Mouse (Mus musculus) ZHBTc4 (cell line): ENCODE measurements around the gene Fus.

Source experiments
- DNase-seq: peaks from one replicate; pipeline ENCODE4 v3.0.0-alpha.2; 2011; ENCODE audit warnings: low read depth, low spot score

Gene Fus

DNA sequence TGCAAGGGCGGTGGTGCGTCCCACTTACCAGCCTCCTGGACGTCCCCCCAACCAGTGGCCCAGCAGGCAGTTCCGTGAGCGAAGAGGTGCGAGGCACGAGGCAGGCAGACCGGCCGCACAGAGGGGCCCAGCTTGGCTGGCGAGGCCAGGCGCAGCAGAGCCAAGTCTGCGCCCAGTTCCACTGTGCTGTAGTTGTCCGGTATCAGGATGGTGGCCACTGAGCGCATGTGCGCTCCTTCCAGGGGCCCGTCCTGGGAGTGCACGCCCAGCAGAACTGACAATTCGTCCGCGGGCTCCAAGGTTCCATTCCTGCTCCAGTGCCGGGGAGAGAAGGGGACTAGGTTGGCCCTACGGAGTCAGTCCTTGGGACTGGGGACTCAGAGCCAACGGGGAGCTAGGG lies 22.6 kb upstream of the Fus start:
- DNase-seq: peak; percentile 59

DNA sequence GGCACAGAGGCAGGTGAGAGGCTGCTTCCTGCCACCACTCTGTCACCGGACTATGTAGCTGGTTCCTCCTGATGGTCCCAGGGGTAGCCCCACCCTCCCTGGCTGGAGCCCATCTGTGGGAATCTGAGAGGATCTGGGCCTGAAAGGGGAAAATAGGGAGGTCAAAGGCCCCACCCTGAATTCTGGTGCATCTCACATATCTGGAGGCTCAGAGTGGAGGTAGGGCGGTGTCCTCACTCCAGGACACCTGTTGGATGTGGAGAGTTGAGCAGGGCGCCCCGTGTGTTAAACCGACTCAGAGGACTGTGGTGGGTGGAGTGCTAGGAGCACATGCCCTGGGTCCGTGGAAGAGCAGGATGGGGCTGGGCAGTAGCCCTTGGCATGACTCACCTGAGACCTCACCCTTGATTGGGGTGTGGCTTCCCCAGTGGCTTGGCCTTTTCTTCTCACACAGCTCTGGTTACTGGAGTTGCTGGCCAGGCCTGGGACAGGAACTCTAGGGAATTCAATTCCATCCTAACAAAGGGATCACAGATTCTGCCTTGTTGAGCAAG lies 20.7 kb upstream of the Fus start, which contains the start of gene Prss36:
Gene Prss36, minus strand, starts transcription at position 256 of the 554 bp plus-strand sequence.
- no peak for DNase-seq

- DNase-seq: peak; percentile 51
These were observed 14.2 kb upstream of the Fus start for GRCm38 (mm10) chr7:127952864-127953581.

DNA sequence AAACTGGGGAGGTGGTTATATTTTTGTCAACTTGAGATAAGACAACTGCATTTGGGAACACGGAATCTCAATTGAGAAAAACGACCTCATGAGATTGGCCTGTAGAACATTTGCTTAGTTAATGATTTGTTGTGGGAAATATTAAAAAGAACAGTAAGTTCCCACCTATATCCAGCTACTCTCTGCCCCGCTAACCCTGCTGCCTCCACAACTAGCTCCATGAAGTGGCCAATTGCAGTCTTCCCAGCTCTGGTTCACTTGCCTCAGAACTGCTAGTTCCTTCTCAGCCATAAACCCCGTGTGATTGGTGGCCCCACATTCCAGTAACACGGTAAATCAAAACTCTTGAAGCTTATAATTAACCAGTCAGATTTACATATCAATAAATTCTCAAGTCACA lies 7.9 kb upstream of the Fus start:
- no peak for DNase-seq

DNA sequence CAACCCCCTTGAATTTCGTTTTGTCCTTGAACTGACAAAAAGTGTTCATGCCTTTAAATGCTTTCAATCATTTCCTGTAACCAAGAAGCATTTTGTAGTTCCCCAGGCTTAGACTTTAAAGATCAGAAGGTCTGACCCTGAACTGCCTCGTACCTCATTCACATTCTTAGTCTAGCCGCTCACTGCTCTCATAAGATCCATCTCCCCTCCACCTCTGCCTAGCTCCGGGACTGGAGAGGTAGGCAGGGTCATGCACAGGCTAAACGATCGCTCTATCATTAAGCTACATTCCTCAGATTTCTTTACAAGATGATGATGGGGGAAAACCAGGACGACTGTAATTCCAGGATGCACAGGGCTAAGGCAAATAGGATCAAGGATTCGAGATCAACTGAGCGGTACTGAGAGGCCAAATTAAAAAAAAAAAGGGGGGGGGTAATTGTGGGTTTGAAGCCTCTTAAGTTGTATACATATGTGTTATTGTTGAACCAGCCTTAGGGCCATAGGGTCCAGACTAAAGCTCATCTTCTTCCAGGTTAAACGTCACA lies 812 bp upstream of the Fus start:
- DNase-seq: peak; percentile 62

- DNase-seq: peak; percentile 87
These were observed 918 bp downstream of the Fus start for GRCm38 (mm10) chr7:127967922-127968828.

GRCm38 (mm10) chr7:127974413-127974930 lies 7.2 kb downstream of the Fus start:
- DNase-seq: peak; percentile 22

- no peak for DNase-seq
These were observed 11.6 kb downstream of the Fus start for GRCm38 (mm10) chr7:127978856-127979255.

DNA sequence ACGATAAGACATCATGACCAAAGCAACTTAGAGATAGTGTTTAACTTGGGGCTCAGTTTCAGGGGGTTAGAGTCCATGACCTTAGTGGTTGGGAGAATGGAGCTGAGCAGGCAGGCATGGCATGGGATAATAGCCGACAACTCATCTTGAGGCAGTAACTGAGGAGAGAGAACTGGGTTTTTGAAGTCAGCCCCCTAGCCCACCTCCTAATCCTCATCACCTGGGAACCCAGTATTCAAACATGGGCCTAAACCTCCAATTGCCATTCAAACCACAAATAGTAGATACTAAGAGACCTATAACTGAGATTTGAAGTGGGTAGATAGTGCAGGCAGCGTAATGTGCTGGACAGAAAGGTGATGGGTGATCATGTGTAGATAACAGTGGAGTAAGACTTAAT lies 13.3 kb downstream of the Fus start:
- no peak for DNase-seq

- DNase-seq: no peak
These were observed 21.6 kb downstream of the Fus start for GRCm38 (mm10) chr7:127988904-127989303.

DNA sequence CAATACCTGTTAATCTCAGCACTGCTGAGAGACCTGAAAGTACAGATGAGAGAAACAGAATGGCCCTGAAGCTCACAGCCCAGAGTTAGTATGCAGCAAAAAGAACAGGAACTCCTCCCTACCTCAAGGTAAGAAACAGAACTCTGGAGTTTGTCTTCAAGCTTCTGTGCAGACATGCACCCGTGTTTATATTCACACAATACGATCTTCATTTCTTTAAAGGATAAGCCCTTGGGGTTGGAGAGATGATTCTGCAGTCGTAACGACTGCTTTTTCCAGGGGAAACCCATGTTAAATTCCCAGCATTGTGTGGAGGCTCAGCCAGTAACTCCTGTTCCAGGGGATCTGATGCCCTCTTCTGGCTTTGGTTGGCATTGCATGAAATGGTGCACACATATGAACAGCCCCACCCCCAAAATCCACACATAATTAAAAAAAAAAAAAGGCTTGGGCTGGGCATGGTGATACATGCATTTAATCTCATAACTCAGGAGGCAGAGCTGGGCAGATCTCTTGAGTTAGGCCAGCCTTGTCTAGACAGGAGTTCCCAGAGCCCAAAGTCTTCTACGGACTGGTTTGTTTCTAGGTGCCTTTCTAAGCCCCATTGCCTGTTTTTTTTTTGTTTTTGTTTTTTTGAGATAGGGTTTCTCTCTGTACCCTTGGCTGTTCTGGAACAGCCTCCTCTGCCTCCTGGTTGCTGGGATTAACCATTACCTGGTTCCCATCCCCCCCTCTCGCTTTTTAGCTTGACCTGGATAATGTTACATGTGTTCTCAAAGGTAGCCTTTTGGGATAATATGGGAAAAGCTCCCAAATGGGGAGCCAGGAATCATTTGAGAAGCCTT lies 24.6 kb downstream of the Fus start:
- DNase-seq: peak; percentile 83

GRCm38 (mm10) chr7:127992488-127993340 lies 25.5 kb downstream of the Fus start:
- no peak for DNase-seq

DNA sequence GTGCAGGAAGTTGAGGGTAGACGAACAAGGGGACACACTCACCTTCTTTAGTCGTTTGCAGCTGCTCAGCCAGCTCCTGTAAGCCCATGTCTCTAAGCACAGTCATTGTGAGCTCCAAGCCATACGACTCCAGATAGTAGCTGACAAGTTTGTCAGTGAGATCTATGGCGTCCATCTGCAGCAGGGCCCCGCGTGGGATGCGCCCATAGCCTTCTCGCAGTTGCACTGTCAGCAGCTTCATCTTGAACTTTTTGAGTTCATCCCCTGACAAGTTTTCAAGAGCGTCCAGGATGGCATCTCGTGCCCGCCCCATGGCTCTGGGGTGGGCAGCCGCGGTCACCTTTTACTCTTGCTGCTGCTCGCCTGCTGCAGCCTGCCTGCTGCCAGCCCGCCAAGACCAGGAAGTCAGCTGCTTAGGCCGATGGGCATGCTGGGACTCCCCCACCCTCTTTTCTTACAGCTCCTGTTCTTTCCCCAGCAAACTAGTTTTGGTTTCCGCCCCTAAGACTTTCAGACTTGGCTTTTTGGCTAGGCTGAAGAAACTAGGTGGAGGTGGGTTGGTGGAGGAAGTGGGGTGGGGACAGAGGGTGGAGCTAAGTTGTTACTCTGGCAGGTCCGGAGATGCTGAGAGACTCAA lies 26.2 kb downstream of the Fus start, which contains the start of gene Pycard:
Gene Pycard, minus strand, starts transcription at position 527 of the 637 bp plus-strand sequence.
- DNase-seq: peak; percentile 94

DNA sequence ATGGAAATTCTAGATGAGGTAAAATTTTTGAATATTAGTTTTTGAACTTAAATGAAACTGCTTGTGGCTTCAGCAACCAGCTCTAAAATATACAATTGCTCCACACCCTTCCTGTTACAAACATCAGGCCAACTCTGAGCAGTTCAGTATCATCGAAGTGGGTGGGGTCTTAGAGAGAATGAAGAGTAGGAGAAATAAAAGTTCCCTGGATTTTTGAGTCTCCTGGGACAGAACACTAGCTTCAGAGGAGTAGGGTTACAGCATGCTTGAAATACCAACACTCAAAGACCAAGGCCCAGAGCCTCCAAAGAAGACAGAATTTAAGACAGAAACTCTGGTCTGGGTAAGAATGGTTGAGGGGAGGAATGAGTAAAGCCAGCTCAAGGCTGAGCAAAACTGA lies 32.2 kb downstream of the Fus start:
- DNase-seq: no peak

DNA sequence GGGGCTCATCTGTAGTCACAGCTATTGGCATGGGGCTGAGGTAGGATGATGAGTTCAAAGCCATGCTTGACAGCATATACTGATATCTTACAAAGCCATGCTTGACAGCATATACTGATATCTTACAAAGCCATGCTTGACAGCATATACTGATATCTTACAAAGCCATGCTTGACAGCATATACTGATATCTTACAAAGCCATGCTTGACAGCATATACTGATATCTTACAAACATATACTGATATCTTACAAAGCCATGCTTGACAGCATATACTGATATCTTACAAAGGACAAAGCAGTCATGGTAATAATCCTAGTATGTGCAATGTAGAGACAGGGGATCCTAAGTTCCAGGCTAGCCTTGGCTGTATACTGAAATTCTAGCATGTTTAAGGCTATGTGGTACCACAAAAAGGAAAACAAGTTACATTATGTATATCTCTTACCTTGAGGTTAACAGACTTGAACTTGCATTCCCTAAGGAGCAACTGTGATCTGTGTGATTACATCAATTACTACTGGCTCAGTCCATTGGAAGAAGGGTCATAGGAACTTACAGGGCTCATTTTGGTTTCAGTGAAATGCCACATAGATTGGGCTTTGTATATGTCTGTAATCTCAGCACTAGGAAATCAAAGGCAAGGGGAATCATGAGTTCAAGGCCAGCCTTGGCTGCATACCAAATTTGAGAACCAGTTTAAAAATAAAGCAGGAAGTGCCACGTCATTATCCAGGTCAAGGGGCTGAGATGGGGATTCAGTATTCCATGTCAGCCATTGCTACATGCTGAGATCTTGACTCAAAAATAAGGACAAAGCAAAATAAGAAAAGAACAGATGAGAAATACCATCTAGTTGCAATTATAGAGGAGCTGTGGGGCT lies 33.1 kb downstream of the Fus start:
- DNase-seq: no peak

DNA sequence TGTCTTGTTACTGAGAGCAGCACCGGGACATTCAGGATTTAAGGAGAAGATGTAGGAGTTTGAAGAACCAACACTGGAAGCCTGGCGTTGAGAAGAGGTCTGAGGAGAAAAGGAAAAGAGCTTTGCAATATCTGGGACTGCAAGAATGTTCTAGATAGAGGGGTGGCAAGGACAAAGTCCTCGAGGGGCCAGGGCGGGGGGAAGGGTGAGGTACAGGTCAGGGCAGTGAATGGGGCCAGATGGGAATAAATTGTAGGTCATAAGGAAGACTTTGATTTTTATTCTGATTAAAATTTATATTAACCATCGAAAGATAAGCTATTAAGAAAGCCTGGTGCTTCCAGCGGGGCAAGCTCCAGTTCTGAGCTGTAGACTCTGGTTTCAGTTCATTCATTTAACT lies 35.8 kb downstream of the Fus start:
- DNase-seq: no peak

- DNase-seq: no peak
These were observed 36.4 kb downstream of the Fus start, which contains the start of gene Trim72 for GRCm38 (mm10) chr7:128003688-128004087. TSS of gene Trim72 (plus strand) at chr7:128003949.

GRCm38 (mm10) chr7:128004150-128004486 lies 36.9 kb downstream of the Fus start:
- no peak for DNase-seq
